Mouse (Mus musculus) right cerebral cortex, postnatal 36 days (tissue): ENCODE data around the gene Letm1.

ENCODE experiments used
- DNase-seq, 2 experiments: peaks; one replicate each; pipeline ENCODE4 v3.0.0; 2022; ENCODE audit warnings: low spot score in 2 of 2, mixed read lengths in 1 of 2

Gene Letm1

DNA sequence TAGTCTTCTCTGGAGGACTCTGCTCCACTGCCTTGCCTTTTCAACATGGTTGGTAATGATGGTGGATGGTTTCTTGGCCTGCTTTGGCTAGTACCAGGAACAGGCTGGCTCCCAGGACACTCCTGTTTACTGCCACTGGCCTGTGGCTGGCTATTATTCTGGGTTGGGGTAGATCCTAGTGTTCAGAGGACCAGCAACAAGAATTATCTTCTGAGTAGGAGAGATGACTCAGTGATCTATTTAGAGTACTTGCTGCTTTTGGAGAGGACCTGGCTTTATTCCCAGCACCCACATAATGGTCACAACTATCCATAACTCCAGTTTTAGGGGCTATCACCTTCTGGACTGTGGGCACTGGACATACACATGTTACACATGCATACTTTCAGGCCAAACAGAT is 44.3 kb downstream of the Letm1 start:
- no peak for DNase-seq

DNA sequence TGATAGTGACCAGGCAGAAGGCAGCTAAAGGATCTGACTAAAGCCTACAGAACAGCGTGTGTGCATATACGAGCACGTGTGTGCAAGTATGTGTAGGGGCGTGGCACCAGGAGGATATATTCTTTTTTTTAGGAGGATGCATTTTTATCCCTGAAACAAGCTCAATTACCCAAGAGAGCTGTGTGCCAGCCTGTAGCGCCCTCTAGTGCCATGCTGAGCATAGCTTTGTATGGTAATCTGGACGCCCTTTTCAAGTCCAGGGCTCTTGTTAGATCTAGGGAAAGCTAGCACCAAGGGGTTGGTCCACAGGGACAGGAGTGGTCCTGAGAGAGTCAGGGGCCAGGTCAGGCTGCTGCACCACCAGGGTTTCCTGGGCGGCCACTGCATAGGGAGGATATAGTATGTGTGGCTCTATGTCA is 44.7 kb downstream of the Letm1 start:
- DNase-seq, result peak; percentile 58 to 59

- DNase-seq, result no peak
Observed at GRCm38 (mm10) chr5:33736230-33736629, 46.4 kb downstream of the Letm1 start.

DNA sequence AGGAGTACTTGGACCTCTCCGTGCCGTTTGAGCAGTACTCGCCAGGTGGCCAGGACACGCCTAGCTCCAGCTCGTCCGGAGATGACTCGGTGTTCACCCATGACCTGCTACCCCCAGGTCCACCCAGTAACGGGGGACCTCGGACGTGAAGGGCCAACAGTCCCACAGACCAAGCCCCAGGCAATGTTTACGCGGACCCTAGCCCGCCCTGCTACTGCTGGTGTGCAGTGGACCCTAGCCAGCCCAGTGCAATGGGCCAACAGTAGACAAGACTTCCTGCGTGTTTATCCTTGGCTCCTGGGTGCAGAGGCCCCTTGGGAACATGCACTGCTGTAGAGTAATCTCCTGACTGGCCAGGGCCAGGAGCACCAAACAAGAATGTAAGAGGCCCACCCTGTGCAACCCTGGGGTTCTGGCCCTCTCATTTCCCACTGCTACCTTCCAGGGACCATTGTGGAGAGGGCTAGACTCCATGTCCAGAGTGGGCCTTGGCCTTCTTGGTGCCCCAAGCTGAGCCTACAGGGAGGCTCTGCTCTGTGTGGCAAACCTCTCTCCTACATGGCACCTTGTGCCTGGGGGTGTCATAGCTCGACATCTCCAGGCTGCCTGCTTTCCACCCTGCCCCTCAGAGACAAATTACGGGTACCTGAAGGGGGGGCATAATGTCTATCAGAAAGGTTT is 47.1 kb downstream of the Letm1 start:
- DNase-seq, result no peak

DNA sequence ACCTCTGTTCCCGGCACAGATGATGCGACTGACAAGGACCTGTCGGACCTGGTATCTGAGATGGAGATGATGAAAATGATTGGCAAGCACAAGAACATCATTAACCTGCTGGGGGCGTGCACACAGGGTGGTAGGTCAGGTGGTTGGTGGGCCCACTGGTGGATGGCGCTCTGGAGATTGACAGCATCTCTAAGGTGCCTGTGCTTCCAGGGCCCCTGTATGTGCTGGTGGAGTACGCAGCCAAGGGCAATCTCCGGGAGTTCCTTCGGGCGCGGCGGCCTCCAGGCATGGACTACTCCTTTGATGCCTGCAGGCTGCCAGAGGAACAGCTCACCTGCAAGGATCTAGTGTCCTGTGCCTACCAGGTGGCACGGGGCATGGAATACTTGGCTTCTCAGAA is 48.8 kb downstream of the Letm1 start:
- DNase-seq, result no peak

- no peak for DNase-seq
Observed at GRCm38 (mm10) chr5:33731051-33731450, 51.6 kb downstream of the Letm1 start.

DNA sequence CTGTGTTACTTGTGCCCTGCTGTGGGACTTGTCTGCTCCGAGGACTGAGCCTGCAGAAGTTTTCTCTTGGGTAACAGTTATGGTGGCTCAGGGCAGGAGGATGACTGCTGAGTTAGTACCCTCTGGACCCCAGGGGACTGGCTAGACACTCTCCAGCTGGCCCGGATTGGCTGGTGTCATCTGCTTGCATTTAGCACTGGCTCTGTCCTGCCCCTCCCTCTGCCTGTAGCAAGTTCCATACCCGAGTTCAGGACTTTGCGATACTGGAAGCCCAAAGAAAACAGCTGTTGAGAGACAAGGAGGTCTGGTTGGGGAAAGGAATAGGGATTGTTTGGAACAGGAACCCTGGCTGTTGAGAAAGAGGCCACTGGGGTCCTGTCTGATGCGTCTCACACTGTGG is 52.1 kb downstream of the Letm1 start:
- no peak for DNase-seq

- DNase-seq, result no peak
Observed at GRCm38 (mm10) chr5:33728841-33729240, 53.8 kb downstream of the Letm1 start.

- DNase-seq, result no peak
Observed at GRCm38 (mm10) chr5:33726891-33727290, 55.7 kb downstream of the Letm1 start.

DNA sequence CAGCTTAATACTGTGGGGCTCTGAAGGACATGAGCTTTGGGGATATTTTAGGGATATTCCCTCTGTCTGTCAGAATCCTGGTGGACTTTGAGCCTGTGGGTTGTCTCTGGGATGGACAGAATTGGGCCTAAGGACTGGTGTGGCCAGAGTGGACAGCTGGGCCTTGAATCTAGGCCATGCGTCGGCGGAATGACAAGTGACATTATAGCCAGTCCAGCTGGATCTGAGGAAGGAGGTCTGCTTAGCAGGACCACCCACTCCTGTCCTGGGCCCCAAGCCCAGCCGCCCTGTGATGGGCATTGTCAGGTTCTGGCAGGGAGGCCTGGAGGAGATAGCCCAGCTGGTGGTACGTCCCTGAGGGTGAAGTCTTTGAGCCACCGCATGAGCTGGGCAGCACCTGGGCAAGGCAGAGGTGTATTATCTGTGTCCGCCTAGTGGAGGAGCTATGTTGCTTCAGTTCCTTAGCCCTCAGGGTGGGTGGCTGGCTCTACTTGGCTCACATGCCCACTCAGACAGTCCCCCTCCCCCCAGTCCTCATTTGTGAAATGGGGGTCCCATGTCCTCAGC is 56.5 kb downstream of the Letm1 start:
- DNase-seq, result no peak

GRCm38 (mm10) chr5:33723641-33724465 is 58.8 kb downstream of the Letm1 start:
- DNase-seq, result no peak

- no peak for DNase-seq
Observed at GRCm38 (mm10) chr5:33723019-33723640, 59.5 kb downstream of the Letm1 start.

GRCm38 (mm10) chr5:33722266-33723018 is 60.2 kb downstream of the Letm1 start:
- DNase-seq, result no peak

DNA sequence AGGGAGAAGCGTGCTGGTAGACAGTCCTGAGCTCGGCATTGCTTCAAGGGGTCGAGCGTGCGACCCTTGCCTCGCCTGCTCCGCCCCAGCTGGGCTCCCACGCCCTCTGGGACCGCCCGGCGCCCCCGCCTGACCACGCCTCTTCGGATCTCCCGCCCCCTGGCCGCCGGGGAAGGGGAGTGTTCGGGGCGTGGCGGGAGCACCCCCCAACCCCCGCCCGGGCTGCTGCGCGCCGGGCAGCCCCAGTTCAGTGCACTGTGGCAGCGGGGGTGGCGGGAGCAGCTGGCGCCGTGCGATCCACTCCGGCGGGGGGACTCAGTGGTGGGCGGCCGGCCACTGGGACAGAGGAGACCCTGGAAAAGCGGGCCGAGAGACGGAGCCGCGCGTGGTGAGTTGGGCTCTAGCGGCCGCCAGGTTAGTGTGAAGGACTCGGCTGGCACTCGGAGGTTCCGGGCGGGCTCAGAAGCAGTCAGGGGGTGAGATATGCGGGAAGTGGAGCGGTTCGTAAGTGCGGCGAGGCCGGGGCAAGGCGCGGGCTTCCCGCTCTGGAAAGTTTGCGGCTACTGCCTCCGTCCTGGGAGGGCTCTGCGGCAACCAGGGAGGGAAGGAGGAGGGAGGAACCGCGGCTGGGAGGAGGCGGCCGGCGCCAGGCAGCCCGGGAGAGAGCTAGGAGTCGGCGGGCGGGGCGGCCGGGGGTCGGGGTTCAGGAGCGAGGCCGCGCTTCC is 60.9 kb downstream of the Letm1 start, which contains the start of gene Fgfr3:
Gene Fgfr3 (plus strand): TSS at position 134 of the 725 bp plus-strand sequence.
- no peak for DNase-seq

GRCm38 (mm10) chr5:33720852-33721490 is 61.6 kb downstream of the Letm1 start:
- no peak for DNase-seq

DNA sequence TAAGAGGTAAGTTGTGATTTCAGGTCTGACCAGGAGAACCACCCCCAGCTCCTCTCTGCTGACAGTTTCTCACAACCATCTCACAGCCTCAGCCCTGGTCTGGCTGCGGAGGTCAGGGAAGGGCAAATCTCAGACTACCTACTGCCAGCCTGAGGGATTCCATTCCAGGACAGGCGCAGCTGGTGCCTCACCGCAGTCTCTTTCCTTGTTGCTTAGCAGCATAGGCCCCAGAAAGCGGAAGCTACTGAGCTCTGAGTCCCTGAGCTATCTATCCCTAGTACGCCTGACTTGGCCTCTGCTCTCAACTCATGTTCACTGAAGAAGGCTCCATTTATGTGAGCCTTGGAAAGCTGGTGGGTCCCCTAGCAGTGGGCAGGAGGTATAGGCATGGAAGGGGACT is 64.2 kb downstream of the Letm1 start:
- DNase-seq, result no peak

GRCm38 (mm10) chr5:33716467-33716866 is 66.2 kb downstream of the Letm1 start:
- DNase-seq, result no peak

GRCm38 (mm10) chr5:33715182-33715581 is 67.4 kb downstream of the Letm1 start:
- DNase-seq, result no peak

DNA sequence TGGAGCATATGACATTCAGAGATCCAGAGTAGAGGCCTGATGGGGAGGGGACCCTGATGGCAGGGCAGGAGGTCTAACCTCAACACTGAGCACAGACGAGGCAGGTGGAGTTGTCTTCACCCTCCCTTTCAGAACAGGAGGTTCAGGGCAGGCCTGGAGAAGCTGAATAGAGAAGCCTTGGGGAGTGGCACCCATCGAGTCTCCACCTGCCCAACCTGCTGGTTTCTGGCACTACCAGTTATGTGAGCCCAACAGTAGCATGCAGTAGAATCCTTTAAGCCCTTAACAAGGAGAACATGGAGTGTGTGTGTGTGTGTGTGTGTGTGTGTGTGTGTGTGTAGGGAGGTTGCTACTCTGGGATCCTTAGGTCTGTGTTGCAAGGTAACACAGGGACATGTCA is 70.1 kb downstream of the Letm1 start:
- no peak for DNase-seq

DNA sequence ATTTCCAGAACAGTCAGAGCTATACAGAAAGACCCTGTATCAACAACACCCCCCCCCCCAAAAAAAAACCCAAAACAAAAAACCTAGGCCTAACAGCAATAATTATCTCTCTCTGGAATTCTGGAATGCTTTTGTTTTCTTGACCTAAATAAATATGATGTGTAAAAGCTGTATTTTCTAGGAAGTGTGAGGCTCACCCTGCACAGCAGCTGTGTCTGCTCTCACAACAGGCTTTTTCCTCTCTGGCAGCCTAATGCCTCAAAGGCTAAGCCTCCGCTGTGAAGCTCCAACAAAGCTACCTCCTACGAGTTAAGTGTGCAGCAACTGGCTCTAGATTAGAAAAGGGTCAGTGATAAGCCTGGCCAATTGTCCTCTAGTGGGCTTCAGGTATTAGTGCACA is 73.6 kb downstream of the Letm1 start:
- DNase-seq, result no peak
